Mouse (Mus musculus) MEL (cell line): ENCODE measurements around the gene Stil.

Experiments
- CTCF ChIP-seq, 3 experiments: IDR thresholded peaks in 2 of 3; conservative IDR thresholded peaks in 1 of 3; 2 replicates each; pipeline ENCODE4 v1.5.1; 2011 to 2012; ENCODE audit warnings: low read length in 3 of 3, low read depth in 2 of 3, mild to moderate bottlenecking in 2 of 3, improper control_type of control experiment in 1 of 3, inconsistent platforms in 1 of 3, mixed read lengths in 1 of 3, moderate library complexity in 1 of 3; ENCODE audit not compliant: control insufficient read depth in 1 of 3, insufficient read depth in 1 of 3, poor library complexity in 1 of 3, severe bottlenecking in 1 of 3
- GATA1 ChIP-seq: IDR thresholded peaks from 2 replicates; pipeline ENCODE4 v1.6.1; 2011; ENCODE audit warnings: low read depth, low read length, improper control_type of control experiment
- MEF2A ChIP-seq: IDR thresholded peaks from 2 replicates; pipeline ENCODE4 v1.6.1; 2014; ENCODE audit warnings: low read depth, mild to moderate bottlenecking, inconsistent platforms, low read length, improper control_type of control experiment; ENCODE audit not compliant: poor library complexity, insufficient replicate concordance, severe bottlenecking; ENCODE audit errors: extremely low read depth
- POLR2AphosphoS5 ChIP-seq: IDR thresholded peaks from 2 replicates; pipeline ENCODE4 v1.6.1; 2012; ENCODE audit warnings: low read depth, borderline replicate concordance, mild to moderate bottlenecking, inconsistent platforms, low read length, moderate library complexity, mixed read lengths

- TF ChIP-seq MEF2A (no peak), CTCF (IDR thresholded peaks at IDR 0.05 in 2 of 3, conservative IDR thresholded peaks at IDR 0.05 in 1 of 3; ENCODE audit: control insufficient read depth in 1 of 3, insufficient read depth in 1 of 3, low read depth in 2 of 3, low read length in 3 of 3, poor library complexity in 1 of 3, severe bottlenecking in 1 of 3) (no peak), GATA1 (no peak), POLR2AphosphoS5 (no peak)
Observed at GRCm38 (mm10) chr4:115062875-115063517, 63.0 kb downstream of the Stil start.
